Mouse (Mus musculus) kidney, adult 2 months (tissue): ENCODE data around the gene Celf2. TPM values are rescaled to one million over a fixed set of nuclear protein-coding genes. Genes with fewer than 3 reads are reported as not detected.

ENCODE experiments used
- DNase-seq: peaks from one replicate; pipeline ENCODE4 v3.0.0; 2021
- H3K27ac ChIP-seq: fragments of 200-500 bp; 2 replicates; pipeline ENCODE4 v1.5.1; 2012; ENCODE audit warnings: low read depth, low read length, control low read depth, inconsistent platforms; ENCODE audit not compliant: insufficient read depth
- H3K27me3 ChIP-seq: fragments of 200-500 bp; replicated peaks from 2 replicates; pipeline ENCODE4 v1.6.1; 2012; ENCODE audit warnings: mild to moderate bottlenecking, moderate library complexity, low read length, inconsistent platforms; ENCODE audit not compliant: control insufficient read depth, insufficient read depth
- H3K36me3 ChIP-seq: fragments of 200-500 bp; 2 replicates; pipeline ENCODE4 v1.6.1; 2012; ENCODE audit warnings: mild to moderate bottlenecking, moderate library complexity, low read length, inconsistent platforms; ENCODE audit not compliant: control insufficient read depth, insufficient read depth
- H3K4me1 ChIP-seq: fragments of 200-500 bp; 2 replicates; pipeline ENCODE4 v1.6.1; 2011; ENCODE audit warnings: low read length; ENCODE audit not compliant: control insufficient read depth, insufficient read depth
- H3K4me3 ChIP-seq: fragments of 200-500 bp; 2 replicates; pipeline ENCODE4 v1.5.1; 2011; ENCODE audit warnings: mild to moderate bottlenecking, low read depth, low read length, control low read depth; ENCODE audit not compliant: insufficient read depth
- CTCF ChIP-seq: fragments of 200-500 bp; conservative IDR thresholded peaks from 2 replicates; pipeline ENCODE4 v1.5.1; 2011; ENCODE audit warnings: low read depth, mild to moderate bottlenecking, control low read depth, low read length, moderate library complexity, mixed read lengths; ENCODE audit not compliant: insufficient read depth, insufficient read length
- POLR2A ChIP-seq: fragments of 200-500 bp; IDR thresholded peaks from one replicate; pipeline ENCODE4 v1.6.1; 2011; ENCODE audit warnings: low read depth, low read length, control low read depth
- WGBS: fragments of 180-500 bp; shearing (Covaris S2); methylation state at CpG from one replicate; pipeline ENCODE4 v1.1.7; 2018; 5-methylcytosine and 5-hydroxymethylcytosine counted together
- polyA plus RNA-seq: library from polyadenylated mRNA; depleted of rRNA; stranded (reverse); fragments of >200 nt; gene quantifications from 2 replicates; pipeline ENCODE4 v1.2.3, GENCODE M21; 2012

The Celf2 gene
- polyA plus RNA-seq, 1 experiment, result 11.5 TPM

GRCm38 (mm10) chr2:6545127-6545931 lies 964.0 kb downstream of the Celf2 start:
- TF ChIP-seq CTCF (no peak), POLR2A (no peak)
- Histone ChIP-seq H3K36me3 (no peaks in the 10 kb centered on the region), H3K27ac (0 out of 2 replicates have a peak overlapping the region, but pooled peaks have one; percentile 38)

DNA sequence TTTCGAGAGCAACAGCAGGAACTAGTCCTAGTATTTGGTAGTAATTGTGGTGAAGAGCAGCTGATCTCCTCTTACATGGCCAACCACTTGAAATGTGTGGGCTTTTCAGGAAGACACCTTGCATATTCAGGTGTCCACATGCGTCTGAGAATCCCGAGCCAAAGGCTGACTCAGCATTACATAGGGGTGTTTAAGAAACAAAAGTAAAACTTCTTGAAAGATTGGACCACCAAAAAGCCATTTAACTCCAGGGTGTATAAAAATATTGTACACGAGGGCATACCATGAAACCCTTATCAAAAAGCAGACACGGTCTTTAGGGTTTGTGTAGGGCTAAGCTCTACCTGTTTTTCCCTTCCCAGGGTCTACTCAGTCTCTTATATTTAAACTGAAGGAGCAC lies 965.7 kb downstream of the Celf2 start:
- TF ChIP-seq POLR2A (no peak), CTCF (no peak)
- H3K27me3 ChIP-seq, result no peaks in the 10 kb centered on the region
- no peak overlapping the region; the same call in 1 of the 2 replicates for H3K27ac ChIP-seq
- WGBS, result 87% methylated on average over 5 of the region's 5 CpGs
- DNase-seq, result no peak
- 0 out of 2 replicates have a peak, but pooled peaks cover 2% of the 10 kb centered on the region for H3K4me1 ChIP-seq
- no peak overlapping the region for H3K4me3 ChIP-seq
- H3K36me3 ChIP-seq, result no peaks in the 10 kb centered on the region

More at GRCm38 (mm10) chr2:6545127-6545931, 964.0 kb downstream of the Celf2 start:
- Histone ChIP-seq H3K4me1 (0 out of 2 replicates have a peak, but pooled peaks cover 2% of the 10 kb centered on the region), H3K4me3 (no peak overlapping the region), H3K27me3 (no peaks in the 10 kb centered on the region)
- peak; percentile 68 for DNase-seq
- WGBS, result 77% methylated on average over 10 of the region's 10 CpGs

- no peaks in the 10 kb centered on the region for H3K27me3 ChIP-seq
- no peak overlapping the region for H3K27ac ChIP-seq
- no peak overlapping the region for H3K4me3 ChIP-seq
- H3K36me3 ChIP-seq, result no peaks in the 10 kb centered on the region
- no peak for TF ChIP-seq CTCF
- TF ChIP-seq POLR2A, result no peak
- 76% methylated on average over 12 of the region's 12 CpGs for WGBS
- 0 out of 2 replicates have a peak, but pooled peaks cover 2% of the 10 kb centered on the region for H3K4me1 ChIP-seq
- DNase-seq, result peak; percentile 29
These were observed 966.7 kb downstream of the Celf2 start for GRCm38 (mm10) chr2:6542556-6543180.

- no peak for DNase-seq
- no peaks in the 10 kb centered on the region for H3K36me3 ChIP-seq
- TF ChIP-seq POLR2A (no peak), CTCF (no peak)
- no peaks in the 10 kb centered on the region for H3K27me3 ChIP-seq
- whole genome bisulfite sequencing, result 77% methylated on average over 6 of the region's 6 CpGs
- 0 out of 2 replicates have a peak, but pooled peaks cover 2% of the 10 kb centered on the region for H3K4me1 ChIP-seq
- no peak overlapping the region for H3K27ac ChIP-seq
- H3K4me3 ChIP-seq, result no peak overlapping the region
These were observed 968.5 kb downstream of the Celf2 start for GRCm38 (mm10) chr2:6540825-6541224.

- DNase-seq, result no peak
- WGBS, result 65% methylated on average over 11 of the region's 11 CpGs
- no peak overlapping the region for H3K27ac ChIP-seq
These were observed 969.3 kb downstream of the Celf2 start for GRCm38 (mm10) chr2:6540092-6540491.

DNA sequence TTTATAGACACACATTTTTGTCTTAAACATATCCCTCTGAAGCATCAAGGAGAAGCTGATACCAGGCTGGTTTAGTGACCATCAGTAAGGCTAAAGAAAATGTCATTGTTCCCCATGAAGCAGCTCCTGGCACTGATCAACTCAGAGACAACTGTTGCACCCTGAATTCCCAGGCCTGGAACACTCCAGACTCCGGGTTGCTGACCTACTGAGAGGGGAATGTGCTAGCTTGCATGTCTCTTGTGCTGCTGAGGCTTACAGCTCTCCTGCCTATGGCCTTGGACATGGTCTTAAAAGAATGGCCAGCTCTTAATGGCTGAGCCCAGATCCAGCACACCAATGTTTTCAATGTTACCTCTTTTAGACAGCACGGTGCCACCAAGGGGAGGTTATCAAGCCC lies 970.9 kb downstream of the Celf2 start:
- H3K36me3 ChIP-seq, result no peaks in the 10 kb centered on the region
- H3K4me3 ChIP-seq, result no peak overlapping the region
- no peaks in the 10 kb centered on the region for H3K27me3 ChIP-seq
- TF ChIP-seq POLR2A (no peak), CTCF (no peak)
- WGBS, result 87% methylated on average over 2 of the region's 2 CpGs
- H3K27ac ChIP-seq, result no peak overlapping the region
- H3K4me1 ChIP-seq, result 0 out of 2 replicates have a peak, but pooled peaks cover 1% of the 10 kb centered on the region
- DNase-seq, result no peak

More at GRCm38 (mm10) chr2:6540092-6540491, 969.3 kb downstream of the Celf2 start:
- no peak for TF ChIP-seq POLR2A
- TF ChIP-seq CTCF, result no peak
- Histone ChIP-seq H3K4me1 (0 out of 2 replicates have a peak, but pooled peaks cover 2% of the 10 kb centered on the region), H3K27me3 (no peaks in the 10 kb centered on the region), H3K36me3 (no peaks in the 10 kb centered on the region), H3K4me3 (no peak overlapping the region)

GRCm38 (mm10) chr2:6538031-6538430 lies 971.3 kb downstream of the Celf2 start:
- no peaks in the 10 kb centered on the region for H3K36me3 ChIP-seq
- H3K27ac ChIP-seq, result no peak overlapping the region
- no peak overlapping the region for H3K4me3 ChIP-seq
- no peaks in the 10 kb centered on the region for H3K27me3 ChIP-seq
- TF ChIP-seq CTCF, result no peak
- no peak for TF ChIP-seq POLR2A
- no peak for DNase-seq
- H3K4me1 ChIP-seq, result no peaks in the 10 kb centered on the region
